Mouse (Mus musculus) brain, embryonic 14.5 days (tissue): ENCODE results near the gene Ogg1.

Experiments used
- CTCF ChIP-seq: fragments of 200-500 bp; IDR thresholded peaks from 2 replicates; pipeline ENCODE4 v1.5.1; 2012; ENCODE audit warnings: inconsistent platforms, mild to moderate bottlenecking, moderate library complexity, borderline replicate concordance; ENCODE audit not compliant: insufficient read depth, insufficient read length; ENCODE audit errors: extremely low read depth
- POLR2A ChIP-seq: fragments of 200-500 bp; IDR thresholded peaks from 2 replicates; pipeline ENCODE4 v1.6.1; 2012; ENCODE audit warnings: mild to moderate bottlenecking, inconsistent platforms, borderline replicate concordance; ENCODE audit not compliant: poor library complexity, insufficient read depth, insufficient read length, severe bottlenecking; ENCODE audit errors: extremely low read depth

DNA sequence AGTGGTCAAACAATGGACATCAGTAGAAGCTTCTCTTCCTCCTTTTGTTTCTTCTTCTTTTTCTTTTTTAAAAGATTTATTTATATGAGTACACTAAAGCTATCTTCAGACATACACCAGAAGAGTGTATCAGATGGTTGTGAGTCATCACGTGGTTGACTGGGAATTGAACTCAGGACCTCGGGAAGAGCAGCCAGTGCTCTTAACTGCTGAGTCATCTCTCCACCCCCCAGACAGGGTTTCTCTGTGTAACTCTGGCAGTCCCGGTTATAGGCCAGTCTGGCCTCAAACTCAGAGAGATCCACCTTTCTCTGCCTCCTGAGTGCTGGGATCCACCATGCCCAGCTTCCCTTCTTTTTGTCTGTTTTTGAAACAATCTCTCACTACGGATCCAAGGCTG lies 30.1 kb upstream of the Ogg1 start:
- TF ChIP-seq CTCF (no peak), POLR2A (no peak)
